In genomic region chr3:95889664-95890063, GRCm38 (mm10) we compare ENCODE assay signal across 27 mouse cellular contexts. TPM values are rescaled to one million over a fixed set of nuclear protein-coding genes. Genes with fewer than 3 reads are reported as not detected.
A peak's percentile ranks its signal among the peaks of the same experiment; 100 is the strongest.
DNase-seq lines count a peak whose midpoint lies in the region; ATAC-seq and TF ChIP-seq lines count a peak whose summit lies in the region.
"Had no signal": no experiment of that assay in that cellular context is flagged by ENCODE, and none has a peak within 500 bp of the region (broad histone marks: within the 10 kb centered on the region; RNA-seq: fewer than 3 reads in every experiment).

No protein-coding gene starts in this region.

- no peak for ATAC-seq in liver, embryonic 12.5 days
- ATAC-seq: forebrain, embryonic 13.5 days; hindbrain, embryonic 16.5 days; midbrain, embryonic 13.5 days had no signal

- no peak for DNase-seq in lung, adult 2 months
- no peak for DNase-seq in lung, postnatal 10 days
- DNase-seq in embryo, embryonic 10.5 days (ENCODE audit: low spot score), result peak; percentile 56
- DNase-seq in limb, embryonic 10.5 days (ENCODE audit: low spot score), result peak; percentile 71
- no peak for DNase-seq in spleen, postnatal 36 days (ENCODE audit: low spot score in 2 of 2)
- DNase-seq in c-Kit-positive CD71-positive TER-119-positive erythroid progenitor cells, embryonic 14.5 days (ENCODE audit: low spot score), result no peak
- DNase-seq: adrenal gland, postnatal 25 days; B cell, adult 2 months; cerebellum, adult 2 months; cerebellum, postnatal 14 days; gastrocnemius, postnatal 25 days; kidney, adult 18-20 months; kidney, postnatal 4 days; left cerebral cortex, postnatal 4 days; liver, embryonic 13.5 days; right cerebral cortex, postnatal 25 days; thymus, postnatal 14 days had no signal

- no peaks in the 10 kb centered on the region for H3K9me3 ChIP-seq in limb, embryonic 10.5 days (replicated peaks)
- H3K9me3 ChIP-seq in liver, embryonic 12.5 days (replicated peaks), result no peaks in the 10 kb centered on the region
- H3K9me3 ChIP-seq: embryonic facial prominence, embryonic 15.5 days; forebrain, embryonic 13.5 days; heart, embryonic 13.5 days; kidney, embryonic 15.5 days; liver, embryonic 13.5 days; megakaryocyte, embryonic 14.5 days; midbrain, embryonic 13.5 days; neural tube, embryonic 15.5 days had no signal

- no peak overlapping the region for H3K9ac ChIP-seq in liver, embryonic 12.5 days
- H3K9ac ChIP-seq: embryonic facial prominence, embryonic 15.5 days; forebrain, embryonic 13.5 days; liver, embryonic 13.5 days; midbrain, embryonic 13.5 days; neural tube, embryonic 15.5 days had no signal

- H3K36me3 ChIP-seq in limb, embryonic 10.5 days, result no peaks in the 10 kb centered on the region
- H3K36me3 ChIP-seq in liver, embryonic 12.5 days, result no peaks in the 10 kb centered on the region
- H3K36me3 ChIP-seq: liver, embryonic 13.5 days; midbrain, embryonic 13.5 days; neural tube, embryonic 15.5 days had no signal

- no peak for TF ChIP-seq CTCF in lung, adult 2 months (IDR thresholded peaks at IDR 0.05; ENCODE audit: insufficient read depth, low read length)

- no peak overlapping the region for H3K4me2 ChIP-seq in liver, embryonic 12.5 days
- H3K4me2 ChIP-seq: embryonic facial prominence, embryonic 15.5 days; forebrain, embryonic 13.5 days; liver, embryonic 13.5 days; midbrain, embryonic 13.5 days had no signal

- no peak for TF ChIP-seq POLR2A in lung, adult 2 months (IDR thresholded peaks at IDR 0.05; ENCODE audit: borderline replicate concordance, extremely low read depth, low read depth, low read length)

- no peaks in the 10 kb centered on the region; the same call in 1 of the 2 replicates for H3K4me1 ChIP-seq in lung, adult 2 months (ENCODE audit: control insufficient read depth, insufficient read depth, low read length)
- peaks cover 4% of the 10 kb centered on the region for H3K4me1 ChIP-seq in brown adipose tissue, adult 24 weeks (ENCODE audit: control insufficient read depth, insufficient read depth, insufficient read length, low read length)
- H3K4me1 ChIP-seq in limb, embryonic 10.5 days, result peaks cover 39% of the 10 kb centered on the region
- H3K4me1 ChIP-seq in liver, embryonic 12.5 days, result peaks cover 29% of the 10 kb centered on the region

- H3K27ac ChIP-seq in brown adipose tissue, adult 24 weeks (replicated peaks; ENCODE audit: low read depth, low read length), result peak overlapping the region; percentile 40
- H3K27ac ChIP-seq in limb, embryonic 10.5 days, result peak overlapping the region; percentile 66
- no peak overlapping the region for H3K27ac ChIP-seq in liver, embryonic 12.5 days
- H3K27ac ChIP-seq: embryonic facial prominence, embryonic 15.5 days; forebrain, embryonic 13.5 days; heart, embryonic 13.5 days; liver, embryonic 13.5 days; midbrain, embryonic 13.5 days; neural tube, embryonic 15.5 days had no signal

- H3K4me3 ChIP-seq in lung, adult 2 months (replicated peaks; ENCODE audit: extremely low read depth, low read depth, low read length), result peak overlapping the region; percentile 30
- H3K4me3 ChIP-seq in brown adipose tissue, adult 24 weeks (ENCODE audit: insufficient read depth, low read depth, low read length), result no peak overlapping the region
- no peak overlapping the region for H3K4me3 ChIP-seq in limb, embryonic 10.5 days
- H3K4me3 ChIP-seq in liver, embryonic 12.5 days, result no peak overlapping the region
- H3K4me3 ChIP-seq: embryonic facial prominence, embryonic 15.5 days; forebrain, embryonic 13.5 days; kidney, embryonic 15.5 days; liver, embryonic 13.5 days; megakaryocyte, embryonic 14.5 days; midbrain, embryonic 13.5 days; neural tube, embryonic 15.5 days had no signal

- no peaks in the 10 kb centered on the region for H3K27me3 ChIP-seq in limb, embryonic 10.5 days (ENCODE audit: low read depth, poor library complexity, severe bottlenecking)
- H3K27me3 ChIP-seq in liver, embryonic 12.5 days (replicated peaks), result peaks cover 5% of the 10 kb centered on the region; the same call in 1 of the 2 replicates
- H3K27me3 ChIP-seq: embryonic facial prominence, embryonic 15.5 days; heart, embryonic 13.5 days; kidney, embryonic 15.5 days; liver, embryonic 13.5 days; neural tube, embryonic 15.5 days had no signal

- WGBS in lung, adult 2 months, result 51% methylated on average over 3 of the region's 3 CpGs
- WGBS in limb, embryonic 10.5 days, result 17% methylated on average over 3 of the region's 3 CpGs
- 77% methylated on average over 3 of the region's 3 CpGs for WGBS in liver, embryonic 12.5 days (ENCODE audit: insufficient replicate concordance)

RNA-seq across cellular contexts. Expression of gene BC028528, which starts 2.1 kb away (rescaled TPM):
- 81.5 and 113 TPM in 2 replicates for polyA plus RNA-seq in lung, adult 2 months (2012; rRNA removed)
- polyA plus RNA-seq in brown adipose tissue, adult 24 weeks (2012; ENCODE audit: insufficient read depth, insufficient read length, missing spikeins), result 71.8 and 150 TPM in 2 replicates
- 7.9 and 11.4 TPM in 2 replicates for polyA plus RNA-seq in limb, embryonic 10.5 days (2016; fragmentation: Nextera tagmentation; extraction: Ambion mirVana)
- polyA plus RNA-seq in liver, embryonic 12.5 days (2016; fragmentation: Nextera tagmentation; extraction: Ambion mirVana), result 6.7 and 8.2 TPM in 2 replicates

RNA-seq across cellular contexts. Expression of gene Aph1a, which starts 4.1 kb away (rescaled TPM):
- 159 and 160 TPM in 2 replicates for polyA plus RNA-seq in lung, adult 2 months (2012; rRNA removed)
- 75.1 and 82.8 TPM in 2 replicates for polyA plus RNA-seq in brown adipose tissue, adult 24 weeks (2012; ENCODE audit: insufficient read depth, insufficient read length, missing spikeins)
- polyA plus RNA-seq in limb, embryonic 10.5 days (2016; fragmentation: Nextera tagmentation; extraction: Ambion mirVana), result 24.3 and 24.5 TPM in 2 replicates
- 16.5 and 19.0 TPM in 2 replicates for polyA plus RNA-seq in liver, embryonic 12.5 days (2016; fragmentation: Nextera tagmentation; extraction: Ambion mirVana)

RNA-seq across cellular contexts. Expression of gene Ciart, which starts 7.6 kb away (rescaled TPM):
- polyA plus RNA-seq in lung, adult 2 months (2012; rRNA removed), result 26.1 and 29.3 TPM in 2 replicates
- polyA plus RNA-seq in brown adipose tissue, adult 24 weeks (2012; ENCODE audit: insufficient read depth, insufficient read length, missing spikeins), result 1.5 and 3.4 TPM in 2 replicates
- polyA plus RNA-seq in limb, embryonic 10.5 days (2016; fragmentation: Nextera tagmentation; extraction: Ambion mirVana), result 8.8 and 10.5 TPM in 2 replicates
- polyA plus RNA-seq in liver, embryonic 12.5 days (2016; fragmentation: Nextera tagmentation; extraction: Ambion mirVana), result 2.4 and 2.8 TPM in 2 replicates

RNA-seq across cellular contexts. Expression of gene Car14, which starts 14.8 kb away (rescaled TPM):
- polyA plus RNA-seq in lung, adult 2 months (2012; rRNA removed), result 28.8 and 36.1 TPM in 2 replicates
- polyA plus RNA-seq in brown adipose tissue, adult 24 weeks (2012; ENCODE audit: insufficient read depth, insufficient read length, missing spikeins), result 15.5 and 24.4 TPM in 2 replicates
- polyA plus RNA-seq in limb, embryonic 10.5 days (2016; fragmentation: Nextera tagmentation; extraction: Ambion mirVana), result 161 and 187 TPM in 2 replicates
- polyA plus RNA-seq in liver, embryonic 12.5 days (2016; fragmentation: Nextera tagmentation; extraction: Ambion mirVana), result 10.3 and 10.6 TPM in 2 replicates

RNA-seq across cellular contexts. Expression of gene Mrps21, which starts 18.3 kb away (rescaled TPM):
- 37.7 and 69.0 TPM in 2 replicates for polyA plus RNA-seq in lung, adult 2 months (2012; rRNA removed)
- 576 and 634 TPM in 2 replicates for polyA plus RNA-seq in brown adipose tissue, adult 24 weeks (2012; ENCODE audit: insufficient read depth, insufficient read length, missing spikeins)
- polyA plus RNA-seq in limb, embryonic 10.5 days (2016; fragmentation: Nextera tagmentation; extraction: Ambion mirVana), result 357 and 376 TPM in 2 replicates
- 280 and 285 TPM in 2 replicates for polyA plus RNA-seq in liver, embryonic 12.5 days (2016; fragmentation: Nextera tagmentation; extraction: Ambion mirVana)

Comparison
In these comparisons a context has a peak if more than half of its experiments do, and no peak if none do; other contexts are left out.
1. DNase-seq: peak in embryo, embryonic 10.5 days (single experiment) and limb, embryonic 10.5 days (single experiment); none in lung, adult 2 months (single experiment), lung, postnatal 10 days (single experiment), spleen, postnatal 36 days (0 of 2) and c-Kit-positive CD71-positive TER-119-positive erythroid progenitor cells, embryonic 14.5 days (single experiment).